Mouse (Mus musculus): ENCODE results near the gene Anapc11. TPM values are rescaled to one million over a fixed set of nuclear protein-coding genes. Genes with fewer than 3 reads are reported as not detected.

Anapc11 gene
- total RNA-seq (2014; fragmentation: Nextera tagmentation), result 83.1 and 83.8 TPM in 2 replicates
- 62.3 and 69.3 TPM in 2 replicates for total RNA-seq (2017)
- 176 and 212 TPM in 2 replicates for polyA plus RNA-seq (2012)

DNA sequence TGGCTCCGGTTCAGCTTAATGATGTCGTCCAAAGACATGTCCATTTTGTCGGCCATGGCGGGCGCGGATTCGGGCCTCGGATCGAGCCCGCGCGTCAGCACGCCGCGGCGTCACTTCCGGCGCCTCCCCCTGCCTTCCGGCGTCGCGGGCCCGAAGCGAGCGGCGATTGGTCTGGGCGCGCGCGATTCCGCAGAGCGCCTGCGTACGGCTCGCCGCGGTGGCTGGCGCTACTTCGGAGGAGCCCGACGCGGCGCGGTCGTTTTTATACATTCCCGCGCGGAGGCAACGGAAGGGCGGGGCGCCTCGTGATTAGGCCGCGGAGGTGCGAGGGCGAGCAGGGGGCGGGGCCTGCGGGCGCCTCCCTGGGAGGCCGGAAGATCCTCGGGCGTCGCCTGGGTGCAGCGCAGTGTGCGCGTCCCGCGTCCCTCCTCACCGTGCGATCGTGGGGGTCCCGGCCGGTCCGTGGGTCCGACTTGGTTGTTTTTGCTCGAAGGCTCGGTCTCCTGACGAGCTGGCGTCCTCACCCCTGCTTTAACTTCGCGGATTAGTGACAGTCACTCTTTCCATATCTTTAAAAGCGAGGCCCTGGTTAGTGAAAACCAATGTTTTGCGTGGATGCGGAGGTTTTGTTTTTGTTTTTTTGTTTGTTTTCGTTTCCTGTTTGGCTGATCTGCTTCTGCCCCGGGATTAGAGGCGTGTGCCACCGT, at the start of gene Anapc11, which contains the start of gene Alyref:
Anapc11 (plus strand) TSS at position 139 of the 707 bp plus-strand sequence.
Alyref (minus strand) TSS at position 83 of the 707 bp plus-strand sequence.
- Histone ChIP-seq H3K27me3 (ENCODE audit: insufficient read depth, low read length) (no peaks in the 10 kb centered on the region), H3K9me3 (replicated peaks) (no peaks in the 10 kb centered on the region), H3K36me3 (replicated peaks) (peaks cover 77% of the 10 kb centered on the region), H3K4me3 (ENCODE audit: low read depth, low read length) (peak within 1 kb of the TSS; percentile 95), H3K4me1 (ENCODE audit: insufficient read depth, low read depth, low read length) (peaks cover 73% of the 10 kb centered on the region)
- TF ChIP-seq CTCF (IDR thresholded peaks at IDR 0.05; ENCODE audit: low read depth, low read length) (no peak), GATA1 (IDR thresholded peaks at IDR 0.05; ENCODE audit: borderline replicate concordance, low read length) (no peak), POLR2AphosphoS5 (IDR thresholded peaks at IDR 0.05; ENCODE audit: insufficient replicate concordance, low read depth, low read length) (no peak), GATA2 (IDR thresholded peaks at IDR 0.05; ENCODE audit: borderline replicate concordance, low read depth, low read length) (no peak), TAL1 (conservative IDR thresholded peaks at IDR 0.05; ENCODE audit: low read depth, low read length) (no peak)
- DNase-seq (ENCODE audit: low spot score) (peak; percentile 98), ATAC-seq (ENCODE audit: extremely low read depth, insufficient number of reproducible peaks, low FRiP score, poor library complexity, severe bottlenecking) (peak; percentile 84)

DNA sequence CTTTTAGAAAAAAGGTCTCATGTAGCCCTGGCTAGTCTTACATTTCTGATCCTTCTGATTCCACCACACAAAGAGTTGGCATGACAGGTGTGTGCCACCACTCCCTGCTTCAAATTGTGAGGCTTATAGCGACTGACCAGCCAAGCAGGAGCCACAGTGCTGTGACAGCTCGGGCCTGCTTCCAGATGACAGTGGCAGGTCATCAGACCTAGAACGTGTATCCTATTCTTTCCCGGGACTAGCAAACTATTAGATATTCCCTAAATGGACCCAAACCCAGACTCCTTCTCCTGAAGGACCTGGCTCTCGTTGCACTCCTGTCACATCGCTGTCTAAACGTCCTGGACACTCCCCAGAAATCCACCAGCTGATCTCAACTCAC, 49.4 kb upstream of the Anapc11 start:
- DNase-seq (ENCODE audit: low spot score), result no peak
- H3K9me3 ChIP-seq (replicated peaks), result no peaks in the 10 kb centered on the region
- H3K36me3 ChIP-seq (replicated peaks), result peaks cover 60% of the 10 kb centered on the region
- no peak for ATAC-seq (ENCODE audit: extremely low read depth, insufficient number of reproducible peaks, low FRiP score, poor library complexity, severe bottlenecking)
- peaks cover 3% of the 10 kb centered on the region; the same call in 1 of the 2 replicates for H3K27me3 ChIP-seq (ENCODE audit: insufficient read depth, low read length)
- TF ChIP-seq TAL1 (conservative IDR thresholded peaks at IDR 0.05; ENCODE audit: low read depth, low read length) (no peak), CTCF (IDR thresholded peaks at IDR 0.05; ENCODE audit: low read depth, low read length) (no peak), GATA1 (IDR thresholded peaks at IDR 0.05; ENCODE audit: borderline replicate concordance, low read length) (no peak), GATA2 (IDR thresholded peaks at IDR 0.05; ENCODE audit: borderline replicate concordance, low read depth, low read length) (no peak), POLR2AphosphoS5 (IDR thresholded peaks at IDR 0.05; ENCODE audit: insufficient replicate concordance, low read depth, low read length) (no peak)
- peak overlapping the region; percentile 87 for H3K4me3 ChIP-seq (ENCODE audit: low read depth, low read length)
- peaks cover 36% of the 10 kb centered on the region for H3K4me1 ChIP-seq (ENCODE audit: insufficient read depth, low read depth, low read length)

DNA sequence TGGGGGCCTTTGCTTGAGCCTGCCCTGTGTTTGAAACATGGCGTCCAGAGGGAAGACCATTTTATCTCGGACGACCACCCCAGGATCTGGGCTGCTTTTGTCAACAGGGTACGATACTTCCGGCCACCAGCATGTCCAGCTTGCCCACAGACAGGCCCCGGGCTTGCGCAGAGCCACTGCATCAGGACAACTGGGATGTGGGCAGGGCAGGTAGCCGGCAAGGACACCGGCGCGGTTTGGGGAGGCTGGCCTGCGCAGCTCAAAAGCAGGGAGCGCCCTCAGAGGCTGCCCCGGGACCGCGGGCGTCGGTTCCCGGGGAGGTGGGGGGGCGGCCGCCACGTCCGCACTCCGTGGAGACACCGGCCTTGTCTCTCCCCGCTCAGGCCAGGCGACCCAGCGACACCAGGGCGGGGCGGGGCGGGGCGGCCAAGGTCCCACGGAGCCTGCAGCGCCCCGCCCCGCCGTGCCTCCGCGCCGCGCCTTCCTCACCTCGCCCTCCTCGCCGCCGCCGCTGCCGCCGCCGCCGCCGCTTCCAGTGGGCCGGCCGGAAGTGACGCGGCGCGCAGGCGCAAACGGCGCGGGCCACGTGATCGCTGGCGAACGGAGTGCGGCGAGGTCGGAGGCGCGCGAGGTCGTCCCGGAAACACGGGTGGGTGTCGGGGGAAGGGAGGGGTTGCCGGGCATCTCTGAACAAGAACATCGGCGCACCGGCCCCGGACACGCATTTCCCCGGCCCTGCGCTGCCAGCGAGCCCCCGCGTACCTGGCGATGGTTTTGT, 48.9 kb upstream of the Anapc11 start, which contains the start of gene Mcrip1:
Mcrip1 (minus strand) TSS at position 560 of the 778 bp plus-strand sequence.
- DNase-seq (ENCODE audit: low spot score) (peak; percentile 85), ATAC-seq (ENCODE audit: extremely low read depth, insufficient number of reproducible peaks, low FRiP score, poor library complexity, severe bottlenecking) (peak; percentile 54)
- H3K27me3 ChIP-seq (ENCODE audit: insufficient read depth, low read length), result peaks cover 3% of the 10 kb centered on the region; the same call in 1 of the 2 replicates
- peaks cover 36% of the 10 kb centered on the region for H3K4me1 ChIP-seq (ENCODE audit: insufficient read depth, low read depth, low read length)
- H3K4me3 ChIP-seq (ENCODE audit: low read depth, low read length), result peak within 1 kb of the TSS; percentile 87
- peaks cover 54% of the 10 kb centered on the region for H3K36me3 ChIP-seq (replicated peaks)
- no peaks in the 10 kb centered on the region for H3K9me3 ChIP-seq (replicated peaks)
- TF ChIP-seq TAL1 (conservative IDR thresholded peaks at IDR 0.05; ENCODE audit: low read depth, low read length) (no peak), POLR2AphosphoS5 (IDR thresholded peaks at IDR 0.05; ENCODE audit: insufficient replicate concordance, low read depth, low read length) (no peak), GATA1 (IDR thresholded peaks at IDR 0.05; ENCODE audit: borderline replicate concordance, low read length) (no peak), GATA2 (IDR thresholded peaks at IDR 0.05; ENCODE audit: borderline replicate concordance, low read depth, low read length) (no peak), CTCF (IDR thresholded peaks at IDR 0.05; ENCODE audit: low read depth, low read length) (no peak)

DNA sequence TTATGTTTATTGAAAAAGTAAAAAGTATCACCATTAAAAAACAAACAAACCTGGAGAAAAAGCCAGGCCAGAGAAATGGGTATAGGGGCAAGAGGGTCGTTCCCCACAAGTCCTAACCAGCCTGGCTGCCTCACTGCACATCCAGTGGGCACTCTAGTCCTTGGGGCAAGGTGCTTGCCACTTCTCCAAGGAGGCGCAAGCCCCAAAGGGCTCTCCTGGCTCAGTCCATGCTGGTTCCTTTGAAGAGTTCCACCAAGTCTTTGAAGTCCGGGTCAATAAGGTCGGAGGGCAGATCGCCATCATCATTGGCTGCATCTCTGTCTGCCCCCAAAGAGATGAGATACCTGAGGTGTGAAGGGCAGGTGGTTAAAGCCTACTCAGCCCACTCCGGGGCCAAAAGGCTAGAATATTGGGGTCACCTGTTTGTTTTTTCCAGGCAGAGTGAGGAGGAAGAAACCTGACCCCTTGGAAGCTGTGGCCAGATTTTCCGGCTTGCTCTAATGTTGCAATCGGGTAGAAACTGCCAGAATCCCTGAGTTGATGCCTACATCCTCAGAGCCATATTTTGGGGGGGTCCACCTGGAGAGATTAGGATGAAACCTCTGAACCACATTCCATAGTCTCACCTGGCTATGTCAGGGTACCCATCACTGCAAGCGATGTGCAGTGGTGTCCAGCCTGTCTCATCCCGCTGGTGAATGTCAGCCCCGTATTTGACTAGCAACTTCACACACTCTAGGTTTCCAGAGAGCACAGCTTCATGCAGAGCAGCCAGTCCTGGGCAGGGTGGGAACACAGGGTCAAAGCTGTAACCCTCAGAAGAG, 48.0 kb upstream of the Anapc11 start:
- DNase-seq (ENCODE audit: low spot score), result no peak
- ATAC-seq (ENCODE audit: extremely low read depth, insufficient number of reproducible peaks, low FRiP score, poor library complexity, severe bottlenecking), result no peak
- H3K27me3 ChIP-seq (ENCODE audit: insufficient read depth, low read length), result peaks cover 12% of the 10 kb centered on the region
- peaks cover 36% of the 10 kb centered on the region for H3K4me1 ChIP-seq (ENCODE audit: insufficient read depth, low read depth, low read length)
- peak overlapping the region; percentile 87 for H3K4me3 ChIP-seq (ENCODE audit: low read depth, low read length)
- no peaks in the 10 kb centered on the region for H3K9me3 ChIP-seq (replicated peaks)
- H3K36me3 ChIP-seq (replicated peaks), result peaks cover 46% of the 10 kb centered on the region
- TF ChIP-seq GATA1 (IDR thresholded peaks at IDR 0.05; ENCODE audit: borderline replicate concordance, low read length) (no peak), CTCF (IDR thresholded peaks at IDR 0.05; ENCODE audit: low read depth, low read length) (no peak), POLR2AphosphoS5 (IDR thresholded peaks at IDR 0.05; ENCODE audit: insufficient replicate concordance, low read depth, low read length) (no peak), GATA2 (IDR thresholded peaks at IDR 0.05; ENCODE audit: borderline replicate concordance, low read depth, low read length) (no peak), TAL1 (conservative IDR thresholded peaks at IDR 0.05; ENCODE audit: low read depth, low read length) (no peak)

DNA sequence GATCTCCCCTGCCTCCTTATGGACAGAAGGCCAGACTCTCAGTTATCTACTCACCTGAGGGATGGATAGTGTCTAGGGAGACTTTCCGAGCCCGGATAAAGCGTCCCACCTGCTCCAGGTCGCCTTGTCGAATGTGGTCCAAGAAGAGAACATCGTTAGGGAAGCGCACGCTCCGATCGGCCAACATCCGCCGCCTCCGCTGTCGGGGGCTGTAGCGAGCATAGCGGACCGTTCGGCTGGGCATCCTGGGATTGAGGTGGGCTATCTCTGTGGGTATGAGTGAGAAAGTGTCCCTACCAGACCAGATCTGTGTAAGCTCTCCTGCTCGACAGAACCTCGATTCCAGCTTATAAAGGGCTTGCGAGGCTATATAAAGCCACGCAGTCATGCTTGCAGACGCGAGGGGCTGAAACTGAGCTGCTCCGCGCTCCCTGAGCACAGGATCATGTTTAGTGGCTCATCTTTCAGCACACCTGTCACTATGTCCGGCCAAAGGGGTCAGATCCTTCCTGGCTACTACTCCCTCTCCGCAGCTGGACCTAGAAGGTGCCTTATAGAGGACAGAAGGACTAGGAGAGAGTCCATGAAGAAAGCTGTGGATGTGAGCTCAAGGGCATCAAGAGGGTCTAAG, 47.3 kb upstream of the Anapc11 start, which contains the start of gene Ppp1r27:
Ppp1r27 (minus strand) TSS at position 323 of the 631 bp plus-strand sequence.
- Histone ChIP-seq H3K27me3 (ENCODE audit: insufficient read depth, low read length) (peaks cover 16% of the 10 kb centered on the region), H3K9me3 (replicated peaks) (no peaks in the 10 kb centered on the region), H3K4me1 (ENCODE audit: insufficient read depth, low read depth, low read length) (peaks cover 39% of the 10 kb centered on the region), H3K4me3 (ENCODE audit: low read depth, low read length) (peak within 1 kb of the TSS; percentile 87), H3K36me3 (replicated peaks) (peaks cover 39% of the 10 kb centered on the region)
- TF ChIP-seq POLR2AphosphoS5 (IDR thresholded peaks at IDR 0.05; ENCODE audit: insufficient replicate concordance, low read depth, low read length) (no peak), GATA2 (IDR thresholded peaks at IDR 0.05; ENCODE audit: borderline replicate concordance, low read depth, low read length) (no peak), TAL1 (conservative IDR thresholded peaks at IDR 0.05; ENCODE audit: low read depth, low read length) (no peak), CTCF (IDR thresholded peaks at IDR 0.05; ENCODE audit: low read depth, low read length) (no peak), GATA1 (IDR thresholded peaks at IDR 0.05; ENCODE audit: borderline replicate concordance, low read length) (no peak)
- ATAC-seq (ENCODE audit: extremely low read depth, insufficient number of reproducible peaks, low FRiP score, poor library complexity, severe bottlenecking) (no peak), DNase-seq (ENCODE audit: low spot score) (no peak)
